Mouse (Mus musculus) fibroblast of lung, adult 2 months (primary cell): ENCODE data around the gene Zfp523.

Source experiments
- DNase-seq: peaks from one replicate; pipeline ENCODE4 v3.0.0-alpha.2; 2011; ENCODE audit warnings: low read depth

Gene Zfp523

DNA sequence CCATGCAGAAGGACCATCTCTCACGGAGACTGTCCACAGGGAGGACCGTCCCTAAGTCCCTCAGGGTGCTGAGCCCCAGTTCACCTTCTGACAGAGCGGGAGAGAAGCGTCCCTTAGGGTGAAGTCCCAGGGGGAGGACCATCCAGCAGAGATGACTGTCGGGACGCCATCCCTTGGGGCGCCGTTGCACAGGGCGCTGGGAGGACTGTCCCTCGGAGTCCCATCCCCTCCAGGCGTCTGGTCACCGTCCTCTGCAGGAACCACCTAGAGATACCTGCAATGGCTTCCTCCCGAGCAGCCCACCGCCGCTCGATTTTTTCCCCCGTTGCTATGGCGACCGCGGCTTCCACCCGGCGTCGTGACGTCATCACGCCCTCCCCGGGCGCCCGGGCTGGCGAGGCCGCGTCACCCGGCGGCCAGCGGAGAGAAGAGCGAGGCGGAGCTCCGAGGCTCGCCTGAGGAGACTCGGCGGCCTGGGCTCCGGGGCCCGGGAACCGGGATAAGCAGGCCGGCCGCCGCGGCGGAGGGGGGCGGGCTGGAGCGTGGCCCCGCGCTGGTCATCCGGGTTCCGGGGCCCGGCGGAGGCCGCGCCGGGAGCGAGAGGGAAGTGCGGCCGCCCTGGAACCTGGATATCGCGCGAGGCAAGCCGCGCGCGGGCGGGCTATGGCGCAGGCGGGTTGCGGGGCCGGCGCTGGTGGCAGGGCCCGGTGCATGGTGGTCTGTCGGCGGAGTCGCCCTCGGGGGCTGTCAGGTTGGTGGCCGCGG is at the start of gene Zfp523:
Gene Zfp523 (plus strand): TSS at position 355 of the 765 bp plus-strand sequence.
- no peak for DNase-seq

DNA sequence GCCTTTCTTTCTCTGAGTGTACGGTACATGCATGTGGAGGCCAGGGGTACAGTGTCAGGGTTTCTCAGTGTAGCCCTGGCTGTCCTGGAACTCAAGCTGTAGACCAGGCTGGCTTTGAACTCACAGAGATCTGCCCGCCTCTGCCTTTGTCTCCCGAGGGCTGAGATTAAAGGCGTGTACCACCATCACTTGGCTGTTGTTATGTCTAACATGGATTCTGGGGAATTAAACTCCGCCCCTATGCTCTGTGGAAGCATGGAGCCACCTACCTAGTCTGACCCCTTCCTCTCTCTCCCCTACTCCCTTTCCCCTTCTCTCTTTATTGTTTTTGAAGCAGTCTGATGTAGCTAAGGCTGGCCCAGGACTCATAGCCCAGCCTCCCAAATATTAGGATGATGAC is 47.1 kb upstream of the Zfp523 start:
- DNase-seq, result no peak

DNA sequence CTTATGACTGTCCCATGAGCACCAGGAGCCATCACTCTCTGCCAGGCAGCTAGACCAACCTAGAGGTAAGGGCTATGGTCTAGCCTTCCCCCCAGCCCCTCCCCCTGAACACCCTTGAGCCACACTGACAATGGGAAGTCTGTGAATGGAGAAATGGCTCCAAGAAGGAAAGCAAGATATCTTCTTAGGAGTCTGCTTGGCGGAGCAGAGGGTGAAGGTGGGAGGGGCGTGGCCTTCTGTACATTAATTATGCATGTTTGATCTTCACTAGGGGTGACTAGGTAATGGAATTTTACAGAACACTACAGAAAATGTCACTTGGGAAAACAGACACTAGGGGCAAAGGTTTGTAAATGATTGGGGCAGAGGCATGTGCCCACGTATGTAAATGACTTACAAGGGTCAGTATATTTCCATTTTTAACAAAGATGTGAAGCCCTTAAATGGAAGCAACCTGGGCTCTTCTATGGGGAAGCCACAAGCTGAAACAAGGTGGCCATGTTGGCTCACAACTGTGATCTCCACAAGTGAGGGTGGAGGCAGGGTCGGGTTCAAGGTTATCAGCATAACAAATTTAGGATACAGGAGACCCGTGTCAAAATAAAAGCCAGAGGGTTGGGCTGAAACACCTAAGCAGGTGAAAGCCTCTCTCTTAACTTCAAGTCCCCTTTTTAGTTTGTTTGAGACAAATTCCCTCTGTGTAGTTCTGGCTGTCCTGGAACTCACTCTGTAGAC is 46.4 kb upstream of the Zfp523 start:
- no peak for DNase-seq

DNA sequence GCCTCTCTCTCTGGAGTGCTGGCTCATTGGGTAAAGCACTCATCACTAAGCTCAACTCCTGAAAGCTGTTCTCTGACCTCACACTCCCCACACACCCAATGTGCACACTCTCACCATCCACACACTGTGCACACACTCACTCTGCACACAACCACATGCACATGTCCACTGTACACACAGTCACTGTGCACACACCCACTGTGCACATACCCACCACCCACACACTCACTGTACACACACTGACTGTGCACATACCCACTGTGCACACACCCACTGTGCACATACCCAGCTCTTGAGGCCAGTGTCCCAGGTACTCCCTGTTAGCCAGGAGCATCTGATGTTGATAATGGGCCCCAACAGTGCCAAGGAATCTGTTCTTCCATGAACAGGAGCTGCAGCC is 45.8 kb upstream of the Zfp523 start:
- no peak for DNase-seq

DNA sequence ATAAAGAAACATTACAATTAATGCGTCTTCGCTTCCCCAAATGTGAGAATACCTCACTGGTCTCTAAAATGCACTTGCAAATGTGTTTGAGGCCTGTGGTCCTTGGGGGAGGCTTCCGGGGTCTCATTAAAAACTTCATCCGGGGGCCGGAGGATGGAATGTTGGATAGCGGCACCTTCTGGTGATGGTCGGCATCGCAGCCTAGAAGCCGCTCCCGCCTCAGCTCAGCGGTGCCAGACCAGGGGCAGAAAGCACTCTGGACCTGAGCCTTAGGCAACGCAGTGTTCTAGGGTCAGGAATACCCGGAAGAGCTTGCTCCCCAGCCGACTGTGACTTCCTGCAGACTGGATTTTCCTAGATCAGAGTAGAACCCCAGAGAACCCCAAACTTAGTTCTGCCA is 43.7 kb upstream of the Zfp523 start:
- DNase-seq, result no peak

DNA sequence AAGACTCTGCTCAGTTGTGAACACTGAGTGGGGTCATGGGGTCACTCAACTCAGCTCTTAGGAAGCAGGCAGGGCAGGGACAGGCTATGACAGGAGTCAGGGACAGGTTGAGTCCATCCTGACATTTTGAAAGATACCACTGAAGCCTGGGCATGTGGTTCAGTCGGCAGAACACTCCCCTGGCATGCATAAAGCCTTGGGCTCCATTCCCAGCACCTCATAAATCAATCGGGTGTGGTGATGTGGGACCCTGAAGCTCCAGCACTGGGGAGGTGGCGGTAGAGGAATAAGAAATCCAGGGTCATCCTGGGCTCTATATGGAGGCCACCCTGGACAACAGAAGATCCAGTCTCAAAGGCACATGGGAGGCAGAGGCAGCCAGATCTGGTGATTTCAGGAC is 41.4 kb upstream of the Zfp523 start:
- no peak for DNase-seq

DNA sequence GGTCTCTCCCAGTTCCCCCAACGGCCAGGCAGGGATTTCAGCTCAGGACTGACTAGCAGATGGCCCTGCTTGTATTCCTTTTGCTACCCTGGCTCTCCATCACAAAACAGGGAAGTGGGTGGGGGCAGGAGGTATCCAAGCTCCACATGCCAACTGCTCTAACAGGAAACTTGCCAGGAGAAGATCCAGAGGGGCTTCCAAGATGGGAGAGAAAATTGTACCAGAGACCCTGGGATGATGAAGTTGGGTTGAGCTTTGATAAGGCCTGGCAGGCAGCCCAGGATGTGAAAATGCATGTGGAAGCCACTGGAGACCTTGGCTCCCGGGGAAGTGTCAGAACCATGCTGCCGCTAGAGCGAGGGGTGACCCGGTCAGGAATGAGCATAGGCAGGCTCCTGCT is 40.7 kb upstream of the Zfp523 start:
- no peak for DNase-seq

DNA sequence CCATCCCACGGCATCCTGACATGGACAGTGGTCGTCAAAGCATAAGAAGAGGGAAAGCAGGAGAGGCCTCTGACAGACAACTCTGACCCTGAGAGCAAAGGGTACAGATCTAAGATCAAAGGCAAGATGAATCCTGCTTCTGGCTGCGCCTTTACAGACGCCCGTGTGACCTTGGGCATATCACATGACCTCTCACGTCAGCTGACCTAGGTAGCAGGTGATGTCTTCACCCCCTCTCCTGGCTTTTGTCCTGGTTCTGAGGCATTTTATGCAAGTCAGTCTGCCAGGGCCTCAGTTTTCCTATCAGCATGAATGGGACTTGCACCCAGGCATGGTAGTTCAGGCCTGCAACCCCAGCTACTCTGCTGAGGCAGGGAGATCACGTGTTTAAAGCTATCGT is 38.9 kb upstream of the Zfp523 start:
- DNase-seq, result no peak

DNA sequence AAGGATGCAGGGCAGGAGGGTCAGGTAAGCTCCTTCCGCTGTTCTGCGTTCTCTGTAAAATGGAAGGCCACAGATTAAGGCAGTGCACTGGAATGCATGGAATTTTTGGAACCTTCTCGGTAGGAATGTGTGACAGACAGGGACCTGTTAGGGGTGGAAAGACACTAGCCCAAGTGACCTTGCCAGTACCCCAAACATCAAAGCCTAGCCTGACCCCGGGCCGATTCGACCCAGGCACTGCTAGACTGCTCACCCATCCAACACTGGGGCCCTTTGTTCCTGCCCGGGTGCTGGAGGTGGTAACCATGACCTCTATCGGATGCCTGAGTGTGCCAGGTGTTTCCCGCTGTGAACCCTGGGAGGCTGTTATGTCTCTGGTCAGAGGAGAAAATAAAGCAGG is 38.2 kb upstream of the Zfp523 start:
- no peak for DNase-seq

DNA sequence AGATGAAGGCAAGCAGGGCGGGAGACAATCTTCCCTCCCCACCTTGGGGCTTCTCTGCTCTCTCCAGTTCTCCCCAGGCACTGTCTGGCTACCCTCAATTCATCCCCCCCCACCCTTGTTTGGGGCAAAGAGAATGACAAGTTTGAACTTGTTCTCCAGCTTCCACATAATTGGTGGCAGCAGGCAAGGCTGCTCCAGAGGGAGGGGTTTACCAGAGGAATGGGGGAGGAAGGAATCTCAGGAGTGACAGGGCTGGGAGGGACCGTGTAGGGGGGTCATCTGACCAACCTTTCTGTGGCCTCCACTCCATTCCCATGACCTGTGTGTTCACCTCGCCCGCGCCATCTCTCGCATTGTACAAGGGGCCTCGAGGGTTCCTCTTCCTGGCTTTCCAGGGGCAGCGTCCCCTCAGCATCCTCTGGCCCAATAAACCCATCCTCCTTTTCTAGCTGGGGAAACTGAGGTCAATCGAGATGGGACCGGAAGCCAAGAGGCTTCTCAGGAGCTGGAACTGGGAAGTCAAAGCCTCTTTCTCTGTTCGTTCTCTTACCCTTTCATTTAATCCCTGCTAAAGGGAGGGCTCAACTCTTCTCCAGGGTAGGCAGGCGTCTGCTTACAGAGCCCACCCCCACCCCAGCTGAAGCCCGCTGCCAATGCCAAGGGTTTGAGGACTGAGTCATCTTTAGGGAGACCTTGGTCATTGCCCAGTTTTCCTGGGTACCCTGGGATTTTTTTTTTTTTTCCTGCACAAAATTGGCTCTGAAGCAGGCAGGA is 36.3 kb upstream of the Zfp523 start:
- DNase-seq, result no peak

DNA sequence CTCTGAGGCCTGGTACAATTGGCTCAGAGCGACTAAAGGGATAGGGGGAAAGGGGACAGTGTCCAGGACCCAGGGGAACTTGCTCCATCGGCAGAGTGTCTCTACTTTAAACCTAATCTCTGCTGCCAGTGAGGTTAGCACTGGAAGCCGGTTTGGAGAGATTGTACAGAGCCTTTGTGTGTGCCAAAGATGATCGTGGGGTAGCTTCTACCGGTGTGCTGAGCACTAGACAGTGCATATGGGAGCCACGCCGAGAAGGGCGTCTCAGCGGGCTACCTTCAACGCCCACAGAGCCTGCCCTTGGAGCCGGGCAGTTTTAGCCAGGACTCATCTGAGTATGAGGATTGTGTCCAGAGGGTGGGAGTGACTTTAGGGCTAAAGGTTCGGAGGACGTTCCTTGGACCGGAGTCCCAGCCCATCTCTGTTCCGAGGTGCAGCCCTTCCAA is 35.7 kb upstream of the Zfp523 start:
- no peak for DNase-seq

DNA sequence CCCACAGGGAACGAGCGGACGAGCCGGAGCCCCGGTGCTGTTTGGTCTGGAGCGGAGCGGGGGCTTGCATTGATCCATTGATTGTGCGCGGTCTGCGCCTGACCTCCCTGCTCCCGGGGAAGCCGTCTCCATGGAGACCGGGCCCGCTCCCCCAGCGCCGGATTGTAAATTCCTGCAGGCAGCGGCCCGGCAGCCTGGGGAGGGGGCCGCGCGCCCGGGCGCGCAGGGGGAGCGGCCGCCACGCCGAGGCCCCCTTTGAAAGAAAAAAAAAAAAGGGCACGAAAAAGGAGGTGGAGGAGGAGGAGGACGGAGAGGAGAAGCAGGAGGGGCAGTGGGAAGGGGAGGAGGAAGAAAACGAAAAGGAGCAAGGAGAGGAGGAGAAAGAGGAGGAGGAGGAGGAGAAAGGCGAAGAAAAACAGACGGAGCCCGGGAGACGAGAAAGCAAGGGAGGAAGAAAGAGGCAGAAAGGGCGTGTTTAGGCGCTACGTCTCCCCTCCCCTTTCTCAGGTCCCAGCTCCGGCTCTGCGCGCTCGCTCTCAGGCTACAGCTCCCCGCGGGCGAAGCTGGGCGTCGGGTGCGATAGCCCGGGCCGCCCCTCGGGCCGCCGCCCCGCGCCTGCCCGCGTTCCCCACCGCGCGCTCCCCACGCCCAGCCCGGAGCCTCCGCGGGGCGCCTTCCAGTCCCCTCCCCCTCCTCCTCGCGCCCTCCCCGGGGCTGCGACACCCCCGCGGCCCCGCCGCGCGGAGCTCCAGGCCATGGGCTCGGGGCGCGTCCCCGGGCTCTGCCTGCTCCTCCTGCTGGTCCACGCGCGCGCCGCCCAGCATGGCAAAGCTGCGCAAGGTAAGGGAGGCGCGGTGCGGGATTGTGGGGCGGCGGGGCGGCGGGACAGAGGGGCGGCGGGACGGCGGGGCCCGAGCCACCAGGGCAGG is 34.9 kb upstream of the Zfp523 start, which contains the start of gene Scube3:
Gene Scube3 (plus strand): TSS at position 371 of the 929 bp plus-strand sequence.
- no peak for DNase-seq

DNA sequence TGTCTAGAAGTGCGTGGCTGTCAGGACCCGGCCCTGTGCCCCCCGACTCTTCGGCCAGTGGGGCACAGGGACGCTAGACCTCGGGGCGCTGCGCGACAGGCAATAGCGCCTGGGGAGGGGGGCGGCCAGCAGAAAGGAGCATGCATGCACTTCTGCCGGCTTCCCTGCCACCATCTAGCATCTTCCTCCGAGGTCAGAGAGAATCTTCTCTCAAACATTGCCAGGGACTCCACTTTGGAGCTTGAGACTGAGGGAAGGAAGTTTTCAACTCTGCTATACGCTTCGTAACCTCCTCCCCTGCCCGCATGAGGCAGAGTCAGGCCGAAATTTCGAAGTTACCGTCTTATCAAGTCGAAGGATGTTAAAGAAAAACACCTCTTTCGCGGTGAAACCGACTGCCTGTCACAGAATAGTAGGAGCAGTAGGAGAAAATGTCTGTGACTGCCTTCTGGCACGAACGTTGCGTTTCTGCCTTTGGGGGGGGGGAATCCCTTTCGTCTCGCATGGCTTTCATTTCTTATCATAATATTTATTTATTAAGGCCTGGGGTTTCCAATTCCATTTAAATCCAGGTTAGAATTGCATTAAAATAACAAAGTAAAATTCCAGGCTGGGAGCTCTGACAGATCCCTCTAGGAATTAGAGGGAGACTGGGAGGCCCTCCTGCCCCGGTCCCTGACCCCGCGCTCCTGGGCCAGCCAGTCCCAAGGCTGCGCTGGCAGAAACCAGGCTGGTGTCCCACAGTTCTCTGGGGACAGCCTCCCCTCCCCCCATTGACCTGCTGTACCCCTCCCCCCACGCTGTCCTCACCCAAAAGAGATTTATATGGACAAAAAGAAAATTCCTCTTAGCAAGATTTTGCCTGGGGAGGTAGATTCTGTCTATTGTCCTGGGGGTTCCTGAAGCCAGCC is 34.0 kb upstream of the Zfp523 start:
- no peak for DNase-seq

DNA sequence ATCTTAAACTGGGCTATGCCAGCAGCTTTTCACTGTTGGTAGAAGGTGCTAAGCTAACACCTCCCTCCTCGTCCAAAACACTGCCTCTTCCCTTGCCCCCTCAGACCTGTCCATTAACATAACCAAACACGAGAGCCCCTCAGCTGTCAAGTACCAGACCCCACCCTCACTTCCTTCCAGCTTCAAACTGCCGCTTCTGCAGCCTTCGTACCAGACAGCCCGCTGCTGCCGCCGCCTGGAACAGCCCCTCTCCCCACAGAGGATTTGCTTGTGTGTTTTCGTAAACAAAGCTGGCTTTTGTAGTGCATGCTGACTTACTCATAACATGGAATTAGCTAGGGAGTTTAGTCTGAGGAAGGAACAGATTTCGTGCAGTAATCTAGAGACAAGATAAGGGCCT is 33.2 kb upstream of the Zfp523 start:
- DNase-seq, result no peak

DNA sequence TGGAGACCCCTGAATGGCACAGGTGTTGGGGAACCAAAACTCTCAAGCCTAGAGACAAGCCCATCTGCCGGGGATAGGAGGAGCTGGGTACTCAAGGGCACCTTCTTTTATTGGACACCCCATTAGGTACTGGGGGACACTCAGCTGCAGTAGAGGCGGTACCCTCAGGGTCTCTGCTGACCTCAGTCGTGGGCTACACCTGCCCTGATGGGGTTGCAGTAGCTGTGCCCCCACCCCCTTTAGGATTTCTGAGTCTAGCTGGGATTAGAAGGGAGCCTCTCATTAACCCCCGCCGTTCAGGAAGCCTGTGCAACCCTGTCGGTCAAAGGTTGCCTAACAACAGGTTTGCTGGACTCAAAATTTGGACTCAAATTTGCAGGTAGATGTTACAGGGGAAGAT is 32.7 kb upstream of the Zfp523 start:
- no peak for DNase-seq

DNA sequence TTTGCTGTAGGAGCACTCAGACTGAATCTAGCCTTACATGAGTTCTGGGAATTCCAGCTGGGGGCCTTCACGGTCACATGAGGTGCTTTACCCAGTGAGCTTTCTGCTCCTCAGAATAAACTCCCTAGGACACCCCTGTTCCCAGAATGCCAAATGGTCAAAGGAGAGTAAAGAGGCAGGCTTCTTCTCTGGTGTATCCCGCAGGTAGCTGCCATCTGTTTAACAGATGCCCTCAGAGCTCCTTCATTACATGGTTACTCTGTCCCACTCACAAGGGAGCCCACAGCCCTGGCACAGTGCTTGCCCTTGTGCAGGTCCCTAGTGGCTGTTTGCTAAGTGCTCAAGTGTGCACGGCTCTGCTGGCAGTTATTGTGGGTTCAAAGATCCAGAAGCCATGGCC is 28.6 kb upstream of the Zfp523 start:
- DNase-seq, result no peak

DNA sequence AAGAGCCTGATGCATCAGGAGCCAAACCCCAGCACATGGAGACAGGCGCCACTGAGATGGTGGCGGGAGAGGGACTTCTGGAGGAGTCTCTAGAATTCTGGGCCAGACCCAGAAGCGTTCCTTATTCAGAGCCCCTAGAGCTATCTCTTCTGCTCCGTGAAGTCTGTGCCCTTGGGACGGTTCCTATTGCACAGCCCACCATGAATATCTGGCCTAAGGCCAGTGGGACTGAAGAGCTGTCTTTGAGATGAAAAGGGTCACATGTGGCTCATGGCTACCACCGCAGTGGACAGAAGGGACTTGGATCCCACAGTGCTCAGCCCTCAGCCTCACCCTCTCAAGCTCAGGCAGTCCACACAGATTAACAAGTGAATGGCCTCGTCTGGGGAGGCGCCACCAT is 27.2 kb upstream of the Zfp523 start:
- no peak for DNase-seq

DNA sequence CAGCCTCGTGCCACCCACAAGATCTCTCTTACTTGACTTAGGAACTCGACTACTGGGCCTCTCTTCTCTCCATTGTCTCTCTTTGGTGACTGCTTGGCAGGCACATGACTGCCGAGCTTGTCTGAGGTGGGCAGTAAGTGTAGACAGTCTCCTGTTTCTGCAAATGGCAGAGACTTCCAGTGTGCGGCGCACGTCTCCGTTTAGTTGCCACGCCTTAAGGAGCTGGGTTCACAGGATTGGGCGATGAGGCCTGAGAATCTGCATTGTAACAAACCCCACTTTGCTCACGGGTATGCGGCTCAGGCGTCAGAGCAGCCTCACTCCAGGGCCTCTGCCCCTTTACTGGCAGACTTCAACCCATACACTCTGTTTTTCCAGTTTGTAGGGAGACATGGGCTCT is 26.5 kb upstream of the Zfp523 start:
- no peak for DNase-seq

DNA sequence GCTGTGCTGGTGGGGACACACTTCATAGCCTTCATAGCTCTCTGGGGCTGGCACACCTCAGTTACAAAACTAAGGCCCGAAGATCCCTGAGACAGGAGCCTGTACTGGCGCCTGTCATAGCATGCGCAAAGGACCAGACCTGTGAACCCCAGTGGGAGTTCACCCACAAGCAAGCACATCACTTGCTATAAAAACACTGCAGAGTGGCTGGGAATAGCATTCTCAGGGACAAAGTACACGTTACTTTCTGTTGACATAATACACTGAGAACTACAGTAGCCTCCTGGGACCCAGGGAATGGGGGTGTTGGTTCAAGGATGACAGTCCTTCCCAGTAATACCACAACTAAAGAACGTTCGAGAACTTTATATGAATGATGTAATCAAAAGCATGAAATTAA is 23.8 kb upstream of the Zfp523 start:
- DNase-seq, result no peak

DNA sequence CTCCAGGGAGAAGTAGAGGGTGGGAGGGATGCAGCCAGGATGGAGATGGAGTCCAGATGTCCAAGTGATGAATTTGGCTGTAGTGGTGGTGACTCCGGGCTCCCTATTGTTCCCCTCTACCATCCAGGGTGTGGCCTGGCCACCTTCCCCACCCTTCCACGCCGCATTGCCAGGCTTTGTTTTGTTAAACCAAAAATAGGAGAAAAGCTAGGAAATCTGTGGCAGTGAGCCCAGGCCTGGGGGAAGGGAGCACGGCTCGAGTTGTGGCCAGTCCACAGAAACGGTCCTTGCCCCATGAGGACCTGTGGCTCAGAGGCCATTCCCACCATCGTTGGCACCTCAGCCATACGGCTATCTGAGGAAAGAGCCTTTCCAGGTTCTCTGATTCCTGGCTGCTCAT is 22.0 kb upstream of the Zfp523 start:
- DNase-seq, result no peak

DNA sequence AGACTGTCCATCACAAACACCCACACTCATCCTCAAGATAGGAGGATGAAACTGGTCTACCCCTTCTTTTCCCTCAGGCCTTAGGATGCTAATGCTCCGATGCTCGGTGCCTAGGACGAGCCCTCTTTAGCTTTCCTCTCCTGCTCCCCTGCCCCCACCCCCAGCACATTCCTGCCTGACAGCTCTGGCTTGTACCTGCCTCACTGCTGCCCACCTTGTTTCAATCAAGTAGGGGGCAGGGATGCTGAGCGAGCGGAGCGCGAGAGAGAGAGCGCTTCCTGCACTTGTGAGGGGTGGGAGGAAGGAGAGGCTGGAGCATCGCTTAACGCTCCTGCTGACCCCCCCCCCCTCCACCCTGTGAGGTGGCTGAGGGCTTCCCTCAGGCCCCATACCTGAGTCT is 16.6 kb upstream of the Zfp523 start:
- no peak for DNase-seq
